Mouse (Mus musculus) right cerebral cortex, adult 18-20 months (tissue): ENCODE results near the gene Stag1.
"Not testable (repeated sequence)": the region's sequence is repeated elsewhere in the genome, so short reads cannot be mapped to it uniquely, and the experiment has no call there.

Source experiments
- DNase-seq: peaks from one replicate; pipeline ENCODE4 v3.0.0; 2022; ENCODE audit warnings: mixed read lengths

Stag1 gene

GRCm38 (mm10) chr9:100689765-100690316 lies 92.2 kb downstream of the Stag1 start:
- DNase-seq = no peak

- DNase-seq = no peak
Observed at GRCm38 (mm10) chr9:100692239-100692638, 94.6 kb downstream of the Stag1 start.

GRCm38 (mm10) chr9:100696537-100696936 lies 98.9 kb downstream of the Stag1 start:
- DNase-seq = peak; percentile 15

- no peak for DNase-seq
Observed at GRCm38 (mm10) chr9:100707644-100708043, 110.0 kb downstream of the Stag1 start.

GRCm38 (mm10) chr9:100711665-100712064 lies 114.1 kb downstream of the Stag1 start:
- DNase-seq = no peak

- not testable (repeated sequence) for DNase-seq
Observed at GRCm38 (mm10) chr9:100724832-100725231, 127.2 kb downstream of the Stag1 start.

GRCm38 (mm10) chr9:100731839-100732238 lies 134.2 kb downstream of the Stag1 start:
- DNase-seq = no peak

GRCm38 (mm10) chr9:100733907-100734440 lies 136.4 kb downstream of the Stag1 start:
- no peak for DNase-seq

- DNase-seq = no peak
Observed at GRCm38 (mm10) chr9:100735993-100736645, 138.5 kb downstream of the Stag1 start.

- no peak for DNase-seq
Observed at GRCm38 (mm10) chr9:100736646-100737031, 139.0 kb downstream of the Stag1 start.

- not testable (repeated sequence) for DNase-seq
Observed at GRCm38 (mm10) chr9:100777238-100777637, 179.6 kb downstream of the Stag1 start.

- no peak for DNase-seq
Observed at GRCm38 (mm10) chr9:100865984-100866383, 268.4 kb downstream of the Stag1 start.

- no peak for DNase-seq
Observed at GRCm38 (mm10) chr9:100869635-100870034, 272.0 kb downstream of the Stag1 start.

GRCm38 (mm10) chr9:100896111-100896510 lies 298.5 kb downstream of the Stag1 start:
- DNase-seq = no peak

- DNase-seq = no peak
Observed at GRCm38 (mm10) chr9:100898042-100898441, 300.4 kb downstream of the Stag1 start.

GRCm38 (mm10) chr9:100910352-100910751 lies 312.8 kb downstream of the Stag1 start:
- no peak for DNase-seq

- DNase-seq = peak; percentile 64
Observed at GRCm38 (mm10) chr9:100917111-100917510, 319.5 kb downstream of the Stag1 start.

GRCm38 (mm10) chr9:100926629-100927028 lies 329.0 kb downstream of the Stag1 start:
- no peak for DNase-seq

- DNase-seq = no peak
Observed at GRCm38 (mm10) chr9:100942042-100942441, 344.4 kb downstream of the Stag1 start.

- no peak for DNase-seq
Observed at GRCm38 (mm10) chr9:100944677-100945365, 347.2 kb downstream of the Stag1 start.

GRCm38 (mm10) chr9:100951481-100951880 lies 353.9 kb downstream of the Stag1 start:
- DNase-seq = no peak

- DNase-seq = no peak
Observed at GRCm38 (mm10) chr9:100962903-100963427, 365.4 kb downstream of the Stag1 start.

GRCm38 (mm10) chr9:100963428-100963912 lies 365.9 kb downstream of the Stag1 start:
- no peak for DNase-seq
